Mouse (Mus musculus): ENCODE results near the gene Gtdc1.

Gtdc1 gene

GRCm38 (mm10) chr2:44923056-44923883 lies 4.2 kb downstream of the Gtdc1 start:
- DNase-seq = no peak

GRCm38 (mm10) chr2:44922500-44922899 lies 5.0 kb downstream of the Gtdc1 start:
- DNase-seq = no peak

GRCm38 (mm10) chr2:44920471-44920870 lies 7.0 kb downstream of the Gtdc1 start:
- DNase-seq = no peak

DNA sequence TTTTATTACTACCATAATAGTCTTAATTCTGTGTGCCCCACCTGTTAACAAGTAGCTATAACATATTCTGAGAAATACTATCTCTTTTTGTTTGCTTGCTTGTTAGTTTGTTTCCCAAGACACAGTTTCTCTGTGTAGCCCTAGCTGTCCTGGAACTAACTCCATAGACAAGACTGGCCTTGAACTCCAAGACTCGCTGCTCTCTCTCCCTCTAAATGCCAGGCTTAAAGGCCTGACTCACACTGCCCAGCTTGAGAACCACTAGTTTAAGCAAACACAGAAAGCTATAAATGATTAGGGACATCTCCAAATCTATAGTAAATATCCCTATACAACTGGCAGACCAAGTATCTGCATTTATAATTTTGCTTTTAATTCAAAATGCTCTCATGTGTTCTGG lies 8.1 kb downstream of the Gtdc1 start:
- no peak for DNase-seq

DNA sequence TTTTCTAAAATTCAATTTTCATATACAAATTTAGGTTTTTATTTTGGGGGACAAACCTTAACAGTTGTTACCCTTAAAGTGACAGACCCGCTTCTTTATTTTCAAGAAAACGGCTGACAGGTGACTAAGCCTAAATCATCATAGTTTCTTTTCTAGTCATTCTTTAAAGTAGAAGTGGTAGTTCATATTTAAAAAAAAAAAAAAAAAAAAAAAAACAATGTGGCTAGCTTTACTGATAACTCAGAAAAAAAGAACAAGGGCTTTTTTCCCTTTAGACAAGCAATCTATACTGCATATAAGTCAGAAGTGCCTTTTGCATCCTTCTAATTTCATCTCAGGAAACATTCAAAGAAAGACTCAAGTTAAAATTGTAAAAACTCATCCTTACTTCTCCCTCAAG lies 8.7 kb downstream of the Gtdc1 start:
- no peak for DNase-seq

DNA sequence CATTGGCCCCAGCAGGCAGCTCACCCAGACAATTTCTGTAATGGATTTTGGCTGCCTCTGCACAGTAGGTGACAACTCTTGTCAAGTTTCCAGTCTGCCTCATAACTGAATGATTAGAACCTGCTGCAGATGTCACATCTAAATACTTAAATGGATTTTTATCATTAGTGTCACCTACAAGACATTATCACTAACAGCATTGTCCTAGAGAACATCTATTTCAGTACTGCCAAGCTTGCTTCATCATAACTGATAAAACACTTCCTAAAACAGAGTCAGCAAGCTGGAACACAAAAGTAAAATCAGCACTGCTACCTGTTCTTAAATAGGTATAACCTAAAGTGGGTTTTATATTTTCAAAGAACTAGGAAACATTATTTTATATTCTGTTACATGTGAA lies 11.2 kb downstream of the Gtdc1 start:
- no peak for DNase-seq

DNA sequence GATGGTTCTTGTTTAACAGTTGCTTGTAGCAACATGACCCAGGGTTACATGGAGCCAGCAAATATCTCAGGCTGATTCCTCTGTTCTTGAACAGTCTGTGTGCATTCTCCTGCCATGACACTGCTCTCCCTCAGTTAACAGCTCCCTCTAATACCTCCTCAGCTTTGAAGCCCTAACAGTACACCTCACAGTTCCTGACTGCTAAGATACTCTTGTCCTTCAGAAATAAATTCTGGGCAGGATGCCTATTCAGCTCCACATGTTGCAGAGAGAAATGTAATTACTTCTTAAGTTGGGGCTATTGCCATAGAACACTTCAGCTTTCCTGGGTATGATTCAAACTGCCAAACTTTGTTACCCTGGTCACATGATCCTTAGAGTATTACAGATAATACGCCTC lies 29.7 kb downstream of the Gtdc1 start:
- DNase-seq = no peak

DNA sequence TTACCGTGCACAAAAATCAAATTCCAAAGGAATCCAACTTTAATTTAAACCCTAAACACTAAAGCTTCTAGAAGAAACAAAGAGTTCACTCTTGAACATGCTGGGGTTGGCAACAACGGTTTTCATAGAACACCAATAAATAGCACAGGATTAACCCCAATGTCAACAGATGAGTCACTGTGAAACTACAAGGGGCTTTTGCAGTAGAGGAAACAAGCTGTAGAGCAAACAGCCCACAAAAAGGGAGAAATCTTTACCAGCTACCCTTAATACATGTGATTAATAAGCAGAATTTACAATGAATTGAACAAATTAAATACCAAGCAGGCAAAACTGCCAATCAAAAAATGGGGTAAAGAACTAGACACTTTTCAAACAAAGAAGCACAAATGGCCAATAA lies 53.7 kb downstream of the Gtdc1 start:
- DNase-seq = no peak

- no peak for DNase-seq
These were observed 62.7 kb downstream of the Gtdc1 start for GRCm38 (mm10) chr2:44864726-44865125.

GRCm38 (mm10) chr2:44854475-44854874 lies 73.0 kb downstream of the Gtdc1 start:
- DNase-seq = no peak

DNA sequence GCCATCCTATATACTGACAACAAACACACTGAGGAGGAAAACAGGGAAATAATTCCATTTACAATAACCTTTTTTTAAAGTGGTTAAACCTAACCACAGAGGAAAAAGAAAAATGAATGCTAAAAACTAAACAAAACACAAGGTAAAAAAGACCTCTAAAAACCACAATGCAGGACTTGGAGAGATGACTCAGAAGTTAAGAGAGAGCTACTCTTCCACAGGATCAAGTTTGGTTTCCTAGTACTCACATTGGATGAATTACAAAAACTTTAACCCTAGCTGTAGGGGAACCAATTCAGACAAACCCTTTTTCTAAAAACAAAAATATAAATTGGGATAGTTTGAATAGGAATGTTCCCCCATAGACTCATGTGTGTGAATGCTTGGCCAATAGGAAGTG lies 77.8 kb downstream of the Gtdc1 start:
- no peak for DNase-seq

DNA sequence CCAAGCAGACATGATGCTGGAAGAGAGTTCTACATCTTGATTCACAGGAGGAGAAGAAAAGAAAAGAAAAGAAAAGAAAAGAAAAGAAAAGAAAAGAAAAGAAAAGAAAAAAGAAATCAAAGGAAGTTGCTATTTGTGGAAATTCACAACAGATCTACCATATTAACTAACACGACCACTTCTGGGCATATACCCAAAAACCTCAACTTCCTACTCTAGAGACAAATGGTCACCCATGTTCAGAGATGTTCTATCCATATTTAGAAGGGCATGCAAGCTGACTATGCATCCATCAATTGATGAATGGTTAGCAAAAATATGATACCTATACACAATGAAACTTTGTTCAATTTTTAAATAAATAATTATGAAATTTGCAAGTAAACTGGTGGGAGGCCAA lies 79.3 kb downstream of the Gtdc1 start:
- no peak for DNase-seq

GRCm38 (mm10) chr2:44845424-44845823 lies 82.0 kb downstream of the Gtdc1 start:
- no peak for DNase-seq

- no peak for DNase-seq
These were observed 97.7 kb downstream of the Gtdc1 start for GRCm38 (mm10) chr2:44829753-44830152.

GRCm38 (mm10) chr2:44829346-44829745 lies 98.1 kb downstream of the Gtdc1 start:
- no peak for DNase-seq

DNA sequence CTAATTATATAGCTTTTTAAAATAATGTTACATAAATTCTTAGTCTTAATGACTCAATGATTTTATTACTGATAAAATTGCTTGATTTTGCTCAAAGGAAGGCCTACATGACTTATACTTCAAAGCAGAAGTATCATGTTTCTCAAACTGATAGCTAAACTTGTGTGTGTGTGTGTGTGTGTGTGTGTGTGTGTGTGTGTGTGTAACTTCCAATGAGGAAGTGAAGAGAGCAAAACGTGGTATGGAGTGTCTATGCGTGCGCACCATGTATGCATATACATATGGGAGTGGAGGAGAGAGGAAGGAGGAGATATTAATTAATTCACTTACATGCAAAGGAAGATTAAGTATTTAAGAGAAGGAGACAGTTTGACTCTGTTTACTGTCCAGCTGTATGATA lies 100.8 kb downstream of the Gtdc1 start:
- no peak for DNase-seq

- no peak for DNase-seq
These were observed 109.7 kb downstream of the Gtdc1 start for GRCm38 (mm10) chr2:44817787-44818186.

GRCm38 (mm10) chr2:44813729-44814128 lies 113.7 kb downstream of the Gtdc1 start:
- DNase-seq = no peak

DNA sequence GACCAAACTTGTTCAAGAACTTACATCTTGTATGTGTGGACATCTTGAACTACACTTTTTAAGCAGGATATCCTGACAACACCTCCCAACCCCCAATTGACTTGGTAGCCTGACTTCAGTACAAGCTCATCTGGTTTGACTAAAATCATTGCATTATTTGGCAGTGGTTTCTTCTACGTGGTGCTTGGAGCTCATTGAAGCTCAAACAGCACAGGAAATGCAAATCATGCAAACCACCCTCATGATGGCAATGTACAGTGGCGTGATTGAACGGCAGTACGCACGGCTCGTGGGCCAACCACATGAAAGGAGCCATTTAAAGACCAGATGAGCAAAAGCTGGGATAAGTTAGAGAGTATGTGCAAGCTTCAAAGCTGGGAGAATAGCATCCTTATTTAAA lies 123.0 kb downstream of the Gtdc1 start:
- no peak for DNase-seq

DNA sequence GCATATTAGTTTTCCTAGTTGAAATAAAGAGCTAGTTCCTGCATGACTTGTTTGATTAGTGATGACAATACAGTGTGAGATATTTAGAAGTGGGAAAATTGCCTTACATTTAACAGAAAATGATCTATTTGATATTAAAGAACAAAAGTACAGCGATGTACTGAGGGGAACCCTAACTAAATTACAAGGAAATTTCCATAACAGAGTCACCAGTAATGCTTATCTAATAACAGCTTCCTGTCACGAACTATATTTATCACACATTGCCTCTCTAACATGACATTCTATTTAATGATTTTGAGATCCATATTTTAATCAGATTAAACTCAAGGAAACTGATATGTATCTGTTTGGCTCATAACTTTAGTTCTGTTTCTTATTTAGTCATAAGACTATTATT lies 126.1 kb downstream of the Gtdc1 start:
- DNase-seq = no peak

DNA sequence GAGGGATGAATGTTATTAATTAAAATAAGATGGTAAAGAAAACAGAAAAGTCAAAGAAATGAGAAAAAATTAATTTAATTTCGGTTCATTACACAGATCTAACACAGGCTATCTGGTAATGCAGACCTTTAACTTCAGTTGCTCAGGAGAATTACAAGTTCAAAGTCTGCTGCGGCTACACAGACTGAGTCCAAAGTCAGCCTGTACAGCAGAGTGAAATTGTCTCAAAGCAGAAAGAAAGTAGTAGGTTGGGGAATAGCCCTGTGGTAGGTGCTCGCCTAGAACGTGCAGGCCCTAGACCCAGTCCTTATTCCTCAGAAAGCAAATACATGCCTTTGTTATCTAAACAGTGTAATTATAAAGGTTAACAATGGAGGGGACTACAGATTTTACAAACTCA lies 135.6 kb downstream of the Gtdc1 start:
- DNase-seq = peak; percentile 6 to 38

- no peak for DNase-seq
These were observed 136.3 kb downstream of the Gtdc1 start for GRCm38 (mm10) chr2:44791134-44791533.

- DNase-seq = peak; percentile 9 to 32
These were observed 144.7 kb downstream of the Gtdc1 start for GRCm38 (mm10) chr2:44782746-44783145.

DNA sequence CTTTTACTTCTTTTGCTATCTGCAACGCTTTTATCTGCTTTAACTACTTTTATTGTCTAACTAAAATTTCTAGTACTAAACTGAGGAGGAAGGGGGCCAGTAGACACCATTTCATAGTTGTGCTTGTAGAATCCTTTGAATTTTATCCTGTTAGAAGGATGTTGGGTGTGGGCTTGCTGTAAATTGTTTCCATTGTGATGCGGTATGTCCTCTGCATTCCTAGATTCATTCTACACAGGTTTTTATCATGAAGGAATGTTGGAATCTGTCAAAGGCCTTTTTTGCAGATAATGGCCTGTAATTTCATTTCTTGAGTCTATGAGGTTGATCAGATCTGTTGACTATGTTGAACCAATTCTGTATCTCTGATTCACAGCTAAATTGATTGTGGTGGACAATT lies 146.5 kb downstream of the Gtdc1 start:
- no peak for DNase-seq

GRCm38 (mm10) chr2:44763898-44764297 lies 163.6 kb downstream of the Gtdc1 start:
- DNase-seq = no peak

Data from kidney, postnatal 25 days (tissue).